Mouse (Mus musculus): ENCODE results near the gene AI481877.
"Not testable (repeated sequence)": the region's sequence is repeated elsewhere in the genome, so short reads cannot be mapped to it uniquely, and the experiment has no call there.

Gene AI481877

DNA sequence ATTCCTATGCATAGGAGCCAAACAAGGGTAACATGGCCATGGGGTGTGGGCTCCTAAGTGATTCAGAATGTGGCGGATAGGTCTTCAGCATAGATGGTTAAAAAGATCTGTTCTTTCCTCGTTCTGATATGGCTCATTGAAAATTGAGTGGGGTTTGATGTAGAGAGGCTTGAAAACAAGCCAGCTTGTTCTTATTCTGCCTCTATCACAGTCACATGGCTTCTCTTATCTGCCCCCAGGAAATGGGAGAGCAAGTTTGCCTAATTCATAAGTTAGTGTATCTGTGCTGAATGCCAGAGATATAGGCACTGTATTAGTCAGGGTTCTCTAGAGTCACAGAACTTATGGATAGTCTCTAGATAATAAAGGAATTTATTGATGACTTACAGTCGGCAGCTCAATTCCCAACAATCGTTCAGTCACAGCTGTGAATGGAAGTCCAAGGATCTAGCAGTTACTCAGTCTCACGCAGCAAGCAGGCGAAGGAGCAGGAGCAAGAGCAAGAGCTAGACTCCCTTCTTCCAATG, at the start of gene AI481877:
Gene AI481877, minus strand, starts transcription at position 477 of the 527 bp plus-strand sequence.
- not testable (repeated sequence) for DNase-seq

DNA sequence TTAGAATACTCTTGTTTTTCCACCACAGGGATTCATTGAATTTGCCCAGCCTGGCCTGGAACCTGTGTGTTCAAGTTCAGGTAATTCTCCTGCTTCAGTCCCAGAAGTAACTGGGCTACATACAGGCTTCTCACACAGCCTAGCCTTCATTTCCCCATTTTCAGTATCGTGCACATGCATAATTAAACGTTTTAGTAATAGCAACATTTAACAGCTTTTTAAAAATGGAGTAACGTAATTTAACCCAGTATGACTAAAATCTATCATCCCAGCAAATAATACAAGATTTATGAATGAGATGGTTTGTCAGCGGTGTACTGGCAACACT, 49.7 kb upstream of the AI481877 start:
- DNase-seq, result no peak

- DNase-seq, result peak; percentile 50
Observed at GRCm38 (mm10) chr4:59187289-59187688, 48.5 kb upstream of the AI481877 start.

DNA sequence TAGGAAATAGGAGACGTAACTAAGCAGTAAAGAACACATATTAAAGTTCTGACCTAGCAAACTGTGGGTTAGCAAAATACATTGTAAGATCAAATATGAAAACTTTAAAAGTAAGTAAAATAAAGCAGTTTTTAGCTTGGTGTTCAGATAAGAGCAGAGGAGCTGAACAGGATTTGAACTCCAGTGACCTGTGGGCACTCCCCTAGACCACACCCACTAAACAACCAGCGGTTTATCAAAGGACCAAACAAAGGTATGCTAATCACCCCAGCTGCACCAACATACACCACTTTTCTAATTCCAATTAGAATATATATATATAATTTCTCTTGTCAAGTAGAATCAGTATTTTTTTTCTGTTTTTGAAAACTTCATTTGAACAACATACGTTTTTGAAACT, 46.9 kb upstream of the AI481877 start:
- DNase-seq, result no peak

DNA sequence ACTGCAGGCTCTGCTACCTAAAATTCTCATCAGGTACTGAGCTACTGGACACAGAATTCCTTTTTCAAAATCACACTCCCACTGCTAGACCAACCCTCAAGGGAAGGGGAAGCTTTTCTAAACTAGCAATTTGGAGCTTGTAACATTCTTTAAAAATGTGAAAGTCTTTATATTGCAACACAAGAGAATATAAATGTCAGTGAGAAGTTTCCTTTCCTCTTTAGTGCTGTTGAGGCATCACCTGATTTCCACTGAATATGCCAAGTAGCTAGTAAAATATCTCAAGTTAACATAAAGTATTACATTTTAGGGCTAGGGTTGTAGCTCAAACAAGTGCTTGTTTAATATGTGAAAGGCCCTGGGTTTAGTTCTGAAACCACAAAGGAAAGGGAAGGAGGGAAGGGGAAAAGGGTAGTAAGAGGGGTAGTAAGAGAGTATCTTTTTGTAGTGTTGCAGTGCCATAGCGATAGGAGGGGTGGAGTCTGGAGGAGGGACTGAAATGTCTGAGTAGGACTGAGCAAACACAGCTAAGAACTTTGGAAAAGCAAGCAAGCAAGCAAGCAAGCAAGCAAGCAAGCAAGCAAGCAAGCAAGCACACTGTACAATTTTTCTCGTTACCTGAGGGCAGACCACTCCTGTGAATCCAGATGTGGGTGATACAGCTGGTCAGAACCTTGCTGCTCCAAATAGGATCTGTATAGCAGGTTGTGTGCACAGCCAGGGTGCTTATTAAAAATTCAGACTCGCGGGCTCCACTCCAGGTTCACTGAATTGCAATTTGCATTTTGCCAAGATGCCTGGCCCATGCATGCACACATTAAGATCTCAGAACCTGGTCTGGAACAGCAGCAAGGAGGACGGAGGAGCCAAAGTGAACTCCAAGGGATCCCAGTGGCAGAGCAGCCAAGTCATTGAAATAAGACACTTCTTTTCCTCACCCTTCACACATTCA, 42.8 kb upstream of the AI481877 start:
- peak; percentile 13 for DNase-seq

DNA sequence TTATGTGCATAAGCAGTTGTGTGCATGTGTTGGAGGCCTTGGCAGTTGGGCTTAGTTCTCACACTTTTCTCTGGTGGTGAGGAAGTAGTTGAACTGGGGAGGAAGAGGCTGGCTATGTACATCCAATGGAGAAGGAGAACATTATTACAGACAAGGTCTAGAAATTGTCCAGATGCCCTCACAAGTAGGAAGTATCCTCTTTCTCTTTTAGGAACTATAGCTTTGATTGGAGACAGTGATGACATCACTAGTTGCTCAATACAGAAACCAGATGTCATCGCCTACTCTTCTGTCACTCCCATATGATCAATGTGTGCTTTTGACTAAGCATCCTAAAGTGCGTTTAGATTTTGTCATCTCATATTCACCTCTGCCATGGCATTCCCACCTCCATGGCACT, 38.8 kb upstream of the AI481877 start:
- DNase-seq, result no peak

DNA sequence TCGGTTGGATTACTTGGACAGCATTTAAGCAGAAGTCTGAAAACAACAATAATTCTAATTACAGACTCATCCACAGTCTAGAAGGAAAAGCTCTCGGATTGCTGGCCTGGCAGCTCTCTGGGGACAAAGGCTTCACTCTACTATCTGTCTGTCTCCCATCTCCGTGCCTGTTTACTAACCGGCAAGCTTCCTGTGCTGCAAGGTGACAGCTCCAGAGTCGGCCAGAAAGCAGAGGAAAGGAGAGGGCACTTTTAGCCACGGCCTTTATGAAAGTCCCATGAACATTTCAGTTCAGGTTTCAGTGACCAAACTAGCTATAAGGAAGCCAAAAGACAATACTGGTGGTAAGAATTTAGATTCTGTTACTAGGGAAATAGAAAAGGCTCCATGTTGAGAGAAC, 37.1 kb upstream of the AI481877 start:
- DNase-seq, result no peak

DNA sequence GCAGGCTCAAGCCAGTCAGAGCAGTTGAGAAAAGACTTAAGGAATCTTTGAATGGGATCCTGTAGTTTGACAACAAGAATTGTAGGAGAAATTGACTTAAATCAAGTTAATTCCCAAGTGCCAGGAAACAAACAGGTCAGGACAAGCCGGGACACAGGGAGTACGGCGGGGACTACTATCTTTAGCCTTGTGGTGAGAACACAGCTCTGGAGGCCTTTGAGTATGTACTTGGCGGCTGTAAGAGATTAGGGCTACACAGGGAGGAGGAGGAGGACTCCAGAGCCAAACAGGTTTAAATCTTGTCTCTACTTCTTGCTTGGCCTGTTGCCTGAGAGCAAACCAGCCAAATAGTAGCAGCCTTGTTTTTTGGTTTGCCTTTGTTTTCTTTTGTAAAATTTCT, 36.2 kb upstream of the AI481877 start:
- DNase-seq, result no peak

DNA sequence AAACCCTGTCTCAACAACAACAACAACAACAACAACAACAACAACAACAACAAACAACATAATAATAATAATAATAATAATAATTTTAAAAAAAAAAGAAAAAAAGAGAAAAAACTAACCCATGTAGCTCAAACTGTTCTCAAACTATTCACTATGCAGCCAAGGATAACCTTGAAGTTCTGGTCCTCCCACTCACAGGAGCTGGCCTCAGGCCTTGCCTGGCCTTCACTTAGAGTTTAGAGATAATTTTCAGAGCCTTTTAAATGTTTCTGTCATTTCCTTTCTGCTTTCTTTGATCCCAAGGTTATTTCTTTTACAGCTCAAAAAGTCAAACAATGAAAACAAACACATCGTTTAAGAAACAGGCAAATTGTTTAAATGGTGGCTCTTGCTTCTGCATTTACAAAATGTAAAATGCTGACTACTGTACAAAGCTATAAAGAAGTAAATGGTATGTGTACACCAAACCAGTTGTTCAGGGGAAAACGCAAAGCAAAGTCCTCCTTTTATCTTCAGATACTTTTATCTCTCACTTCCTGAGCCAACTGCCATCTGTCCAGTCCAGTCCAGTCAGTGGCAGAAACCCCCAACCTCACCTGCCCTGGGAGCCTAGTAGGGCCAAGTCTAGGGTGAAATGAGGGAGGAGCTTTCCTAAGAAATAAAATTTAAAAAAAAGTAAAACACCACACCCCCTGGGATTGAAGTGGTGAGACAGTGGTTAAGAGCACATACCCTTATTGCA, 34.6 kb upstream of the AI481877 start:
- no peak for DNase-seq

- DNase-seq, result no peak
Observed at GRCm38 (mm10) chr4:59172616-59173015, 33.8 kb upstream of the AI481877 start.

- no peak for DNase-seq
Observed at GRCm38 (mm10) chr4:59169981-59170380, 31.2 kb upstream of the AI481877 start.

GRCm38 (mm10) chr4:59167251-59167847, 28.6 kb upstream of the AI481877 start:
- DNase-seq, result no peak

GRCm38 (mm10) chr4:59164034-59164433, 25.3 kb upstream of the AI481877 start:
- DNase-seq, result no peak

DNA sequence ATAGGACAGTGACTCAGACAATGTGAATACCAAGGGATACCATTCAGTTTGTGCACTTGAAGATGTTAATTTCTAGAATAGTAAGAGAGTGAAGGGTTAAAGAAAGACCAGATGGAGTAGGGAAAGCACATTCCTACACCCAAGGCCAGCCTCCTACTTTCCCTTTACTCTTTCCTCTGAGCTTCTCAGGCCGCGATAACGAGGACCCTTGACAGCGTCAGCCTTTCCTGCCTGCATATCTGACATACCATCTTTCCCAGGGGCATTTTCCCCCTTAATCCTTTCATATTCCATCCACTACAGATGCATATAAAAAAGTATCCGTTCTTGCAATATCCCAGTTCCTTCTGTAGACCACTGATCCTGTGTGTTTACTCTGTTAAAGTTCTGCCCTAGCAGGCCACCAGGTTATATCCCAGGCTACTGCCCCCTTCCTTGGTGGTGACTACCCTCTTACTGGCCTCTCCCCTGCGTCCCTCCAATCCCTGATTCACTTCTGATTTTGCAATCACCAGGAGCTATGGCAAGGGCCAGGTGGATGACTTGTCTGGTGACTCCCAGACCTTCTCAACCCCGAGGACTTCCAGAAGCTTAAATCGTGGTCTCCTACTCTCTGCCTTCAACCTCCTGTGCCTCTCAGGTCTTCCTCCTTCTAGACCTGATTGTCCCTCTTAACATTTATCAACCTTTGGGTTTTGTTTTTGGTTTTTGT, 22.3 kb upstream of the AI481877 start:
- no peak for DNase-seq

DNA sequence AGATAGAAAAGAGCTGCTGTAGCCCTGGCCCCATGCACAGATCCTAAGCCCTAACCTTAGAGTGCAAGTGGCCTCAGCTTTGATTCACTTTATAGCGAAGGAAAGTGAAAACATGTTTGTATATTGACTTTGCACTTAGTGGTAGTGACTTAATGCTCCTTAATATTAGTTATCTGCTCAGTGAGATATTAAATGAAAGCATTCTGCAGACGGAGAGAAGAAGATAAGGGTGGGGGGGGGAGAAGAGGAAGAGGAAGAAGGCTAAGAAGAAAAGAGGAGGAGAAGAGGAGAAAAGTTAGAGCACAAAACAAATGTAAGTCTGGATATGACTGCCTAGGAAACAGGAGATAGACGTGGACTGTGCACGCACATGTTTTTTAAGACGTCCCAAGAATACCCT, 21.5 kb upstream of the AI481877 start:
- no peak for DNase-seq

DNA sequence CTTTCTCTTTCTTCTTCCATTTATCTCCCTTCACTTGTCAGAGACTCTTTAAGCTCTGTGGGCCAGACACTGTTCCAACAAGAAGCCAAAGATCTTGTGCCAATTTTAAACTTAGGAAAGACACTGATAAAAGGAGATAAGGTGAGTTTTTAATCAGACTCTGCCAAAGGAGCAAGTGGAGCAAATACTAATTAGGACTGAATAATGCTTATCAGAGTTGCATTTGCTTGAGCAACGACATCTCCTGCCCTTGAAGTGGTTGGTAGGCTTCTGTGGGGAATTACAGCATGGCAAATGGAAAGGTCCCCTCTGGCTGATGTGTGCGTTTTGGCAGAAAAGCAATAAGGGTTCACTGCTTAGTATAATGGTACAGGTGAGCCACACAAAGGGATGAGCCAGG, 18.9 kb upstream of the AI481877 start:
- DNase-seq, result no peak

DNA sequence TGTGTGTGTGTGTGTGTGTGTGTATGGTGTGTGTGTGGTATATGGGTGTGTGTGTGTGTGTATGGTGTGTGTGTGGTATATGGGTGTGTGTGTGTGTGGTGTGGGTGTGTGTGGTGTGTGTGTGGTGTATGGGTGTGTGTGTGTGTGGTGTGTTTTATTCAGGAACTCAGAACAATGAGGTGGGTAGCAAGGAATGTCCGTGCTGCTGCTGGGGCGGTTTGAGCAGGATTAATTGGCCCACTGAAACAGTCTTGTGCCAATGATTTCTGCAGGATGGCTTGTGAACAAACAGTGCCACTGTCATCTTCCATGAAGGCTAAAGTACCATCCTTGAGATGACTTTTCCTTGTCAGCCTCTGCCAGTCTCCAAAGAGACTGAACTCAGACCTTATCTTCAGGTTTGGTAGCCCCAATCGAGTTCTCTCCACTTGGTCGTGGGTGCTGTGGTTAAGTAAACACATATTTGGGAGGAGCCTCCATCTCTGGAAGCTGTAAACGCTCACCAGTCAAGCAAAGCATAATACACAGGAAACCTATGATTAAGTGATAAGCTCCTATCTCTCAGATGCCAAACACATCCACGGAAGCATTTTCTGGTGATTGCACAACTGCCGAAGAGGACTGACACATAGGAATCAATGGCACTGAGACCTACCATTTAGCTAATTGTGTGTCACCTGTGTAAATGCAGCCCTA, 18.3 kb upstream of the AI481877 start:
- DNase-seq, result no peak

DNA sequence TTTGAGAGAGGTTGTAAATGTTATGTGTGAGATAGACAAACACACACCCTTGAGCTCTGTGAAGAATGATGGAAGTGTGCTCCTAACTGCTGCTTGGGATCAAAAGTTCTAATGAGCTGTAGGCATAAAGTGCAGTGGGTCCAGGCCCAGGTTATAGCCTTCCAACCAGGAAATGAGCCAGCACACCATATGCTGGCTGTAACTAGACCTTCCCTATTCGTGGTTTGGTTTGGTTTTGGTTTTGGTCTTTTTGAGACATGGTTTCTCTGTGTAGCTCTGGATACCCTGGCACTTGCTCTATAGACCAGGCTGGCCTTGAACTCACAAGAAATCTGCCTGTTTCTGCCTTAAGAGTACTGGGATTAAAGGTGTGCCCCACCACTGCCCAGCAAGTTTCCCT, 13.2 kb upstream of the AI481877 start:
- DNase-seq, result no peak

DNA sequence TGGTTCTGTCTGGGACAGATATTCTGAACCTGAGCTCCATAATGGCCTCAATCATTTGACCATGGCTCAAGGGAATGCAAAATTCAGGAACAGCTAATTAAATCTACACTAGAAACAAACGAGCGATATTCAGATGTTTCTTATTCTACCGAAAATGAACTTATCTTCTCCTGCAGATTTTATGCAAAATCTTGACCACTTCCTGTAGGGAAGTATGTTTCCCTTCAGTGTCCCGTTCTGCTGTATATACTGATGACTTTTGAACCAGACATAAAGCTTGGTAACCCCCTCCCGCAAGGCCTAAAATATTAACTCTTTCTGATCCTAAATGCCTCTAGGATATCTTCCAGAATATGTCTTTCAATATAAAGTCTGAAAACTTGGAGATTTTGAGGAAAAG, 12.1 kb upstream of the AI481877 start:
- DNase-seq, result no peak

DNA sequence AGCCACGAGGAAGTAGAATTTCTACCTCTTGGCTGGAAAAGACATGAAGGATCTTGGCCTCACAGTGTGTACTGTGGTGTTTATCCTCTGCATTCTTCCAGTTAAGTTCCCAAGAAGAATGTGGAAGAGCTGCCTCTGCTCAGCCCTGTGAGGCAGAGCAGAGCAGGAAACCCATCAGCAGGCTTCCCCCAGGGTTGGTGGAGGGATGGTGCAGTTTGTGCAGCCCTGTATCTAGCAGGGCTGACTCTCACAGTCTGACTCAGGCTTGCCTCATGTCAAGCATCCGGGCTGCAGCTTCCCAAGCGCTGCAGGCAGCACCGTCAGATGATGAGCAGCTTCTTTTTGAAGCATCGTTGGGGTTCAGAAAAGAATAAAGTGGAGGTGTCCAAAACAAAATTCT, 10.3 kb upstream of the AI481877 start:
- DNase-seq, result no peak

- DNase-seq, result no peak
Observed at GRCm38 (mm10) chr4:59128935-59129334, 9.8 kb downstream of the AI481877 start.

GRCm38 (mm10) chr4:59125053-59125452, 13.7 kb downstream of the AI481877 start:
- DNase-seq, result no peak
